Mouse (Mus musculus): Measurements from ENCODE around the gene Mcur1. TPM values are rescaled to one million over a fixed set of nuclear protein-coding genes. Genes with fewer than 3 reads are reported as not detected.
A peak's percentile ranks its signal among the peaks of the same experiment; 100 is the strongest.

Mcur1 gene
- total RNA-seq (2014; rRNA removed) (14.7 and 17.9 TPM in 2 replicates), polyA plus RNA-seq (2012; rRNA removed) (14.8 and 16.6 TPM in 2 replicates)

DNA sequence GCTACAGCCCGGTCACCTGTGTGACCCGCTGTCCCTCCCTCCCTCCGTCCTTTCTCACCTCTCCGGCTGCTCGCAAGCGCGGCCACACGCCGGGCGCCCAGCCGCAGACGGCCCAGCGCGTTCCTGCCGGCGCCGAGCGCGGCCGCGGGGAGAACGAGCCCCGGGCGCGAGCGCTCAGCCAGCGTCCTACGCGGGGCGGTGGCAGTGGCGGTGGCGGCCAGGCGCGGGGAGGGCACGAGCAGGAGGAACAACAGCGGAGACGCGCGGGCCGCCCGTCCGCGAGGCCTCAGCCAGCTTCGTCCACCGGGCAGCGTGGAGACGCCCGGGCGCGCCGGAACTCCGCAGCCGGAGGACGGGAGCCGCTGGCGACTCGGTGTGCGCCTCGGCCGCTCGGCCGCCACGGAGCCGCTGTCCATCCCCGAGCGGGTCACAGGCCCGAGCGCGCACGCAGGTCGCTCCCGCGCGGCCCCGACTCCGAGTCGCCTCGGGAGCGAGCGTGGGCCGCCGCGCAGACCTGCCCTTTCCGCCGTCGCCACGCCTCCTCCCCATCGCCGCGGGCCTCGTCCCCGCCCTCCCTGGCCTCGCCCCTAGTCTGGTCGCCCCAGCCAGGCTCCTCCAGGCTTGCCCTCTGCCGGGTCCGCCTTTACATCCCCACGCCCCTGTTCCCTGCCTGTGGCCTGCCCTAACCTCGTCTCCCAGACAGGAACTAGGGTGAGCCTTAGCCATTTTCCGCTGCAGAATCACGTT is at the start of gene Mcur1:
TSS of gene Mcur1 (minus strand) at position 481 of the 747 bp plus-strand sequence.
- DNase-seq (ENCODE audit: extremely low read depth, low read depth, low spot score) = peak; percentile 91
- peak; percentile 69 for TF ChIP-seq POLR2A (IDR thresholded peaks at IDR 0.05; ENCODE audit: extremely low read depth, insufficient read depth, low read length)
- TF ChIP-seq CTCF (IDR thresholded peaks at IDR 0.05; ENCODE audit: low read depth, low read length) = no peak
- WGBS = under 1% methylated on average over 95 of the region's 100 CpGs
- Histone ChIP-seq H3K27ac (replicated peaks; ENCODE audit: insufficient read depth, low read depth, low read length) (peak within 1 kb of the TSS; percentile 94), H3K4me1 (ENCODE audit: control insufficient read depth, insufficient read depth, low read length) (peaks cover 7% of the 10 kb centered on the region; the same call in 1 of the 2 replicates), H3K36me3 (ENCODE audit: control insufficient read depth, insufficient read depth, low read length) (no peaks in the 10 kb centered on the region), H3K4me3 (ENCODE audit: insufficient read depth, low read depth, low read length) (peak within 1 kb of the TSS; percentile 72), H3K79me2 (ENCODE audit: control insufficient read depth, insufficient read depth, low read length) (peaks cover 19% of the 10 kb centered on the region; the same call in 1 of the 2 replicates), H3K27me3 (ENCODE audit: control insufficient read depth, insufficient read depth, low read length) (no peaks in the 10 kb centered on the region), H3K9ac (ENCODE audit: low read depth, low read length) (peak within 1 kb of the TSS; percentile 93)

DNA sequence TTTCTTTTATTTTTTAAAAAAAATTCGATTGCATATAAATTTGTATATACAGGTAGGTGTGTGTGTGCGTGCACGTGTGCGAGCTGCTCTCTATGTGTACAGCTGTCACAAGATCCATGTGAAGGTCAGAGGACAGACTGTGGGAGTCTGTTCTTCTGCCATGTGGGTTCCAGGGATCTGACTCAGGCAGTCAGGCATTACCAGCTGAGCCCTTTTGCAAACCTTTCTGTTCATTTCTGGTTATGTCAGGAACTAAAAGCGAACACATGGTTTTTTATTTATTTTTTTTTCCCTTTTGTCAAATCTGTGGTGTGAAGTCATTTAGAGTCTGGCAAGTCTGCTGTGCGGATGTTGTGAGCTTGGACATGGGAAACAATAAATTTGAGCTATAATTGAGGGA is 48.9 kb upstream of the Mcur1 start:
- no peak for DNase-seq (ENCODE audit: extremely low read depth, low read depth, low spot score)
- TF ChIP-seq POLR2A (IDR thresholded peaks at IDR 0.05; ENCODE audit: extremely low read depth, insufficient read depth, low read length) (no peak), CTCF (IDR thresholded peaks at IDR 0.05; ENCODE audit: low read depth, low read length) (no peak)
- Histone ChIP-seq H3K36me3 (ENCODE audit: control insufficient read depth, insufficient read depth, low read length) (no peaks in the 10 kb centered on the region), H3K4me3 (ENCODE audit: insufficient read depth, low read depth, low read length) (no peak overlapping the region), H3K27ac (replicated peaks; ENCODE audit: insufficient read depth, low read depth, low read length) (no peak overlapping the region), H3K27me3 (ENCODE audit: control insufficient read depth, insufficient read depth, low read length) (peaks cover 6% of the 10 kb centered on the region; the same call in 1 of the 2 replicates), H3K4me1 (ENCODE audit: control insufficient read depth, insufficient read depth, low read length) (no peaks in the 10 kb centered on the region), H3K79me2 (ENCODE audit: control insufficient read depth, insufficient read depth, low read length) (no peaks in the 10 kb centered on the region), H3K9ac (ENCODE audit: low read depth, low read length) (no peak overlapping the region)
- 86% methylated on average over 6 of the region's 6 CpGs for WGBS

DNA sequence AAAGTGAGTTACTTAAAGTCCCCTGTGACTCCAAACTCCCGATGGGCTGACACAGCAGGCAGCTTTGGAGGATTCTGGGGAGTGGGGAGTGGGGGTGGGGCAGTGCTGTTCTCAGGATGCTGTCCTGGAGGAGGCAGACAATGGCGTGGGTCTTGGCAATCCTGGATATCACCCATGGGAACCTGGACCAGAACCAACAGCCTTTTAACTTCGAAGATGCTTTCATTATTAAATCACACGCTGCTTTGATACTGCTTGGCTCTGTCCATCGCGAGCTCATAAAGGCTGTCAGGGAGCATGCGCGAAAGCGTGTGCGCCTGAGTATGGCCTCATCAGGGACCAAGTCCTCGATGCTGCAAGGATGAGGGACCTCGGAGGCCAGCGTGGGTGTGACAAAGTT is 43.1 kb upstream of the Mcur1 start:
- H3K4me3 ChIP-seq (ENCODE audit: insufficient read depth, low read depth, low read length) = no peak overlapping the region
- peaks cover 7% of the 10 kb centered on the region for H3K27me3 ChIP-seq (ENCODE audit: control insufficient read depth, insufficient read depth, low read length)
- TF ChIP-seq POLR2A (IDR thresholded peaks at IDR 0.05; ENCODE audit: extremely low read depth, insufficient read depth, low read length) (no peak), CTCF (IDR thresholded peaks at IDR 0.05; ENCODE audit: low read depth, low read length) (no peak)
- no peaks in the 10 kb centered on the region for H3K4me1 ChIP-seq (ENCODE audit: control insufficient read depth, insufficient read depth, low read length)
- H3K27ac ChIP-seq (replicated peaks; ENCODE audit: insufficient read depth, low read depth, low read length) = no peak overlapping the region
- DNase-seq (ENCODE audit: extremely low read depth, low read depth, low spot score) = no peak
- 69% methylated on average over 13 of the region's 13 CpGs for WGBS
- H3K9ac ChIP-seq (ENCODE audit: low read depth, low read length) = no peak overlapping the region
- no peaks in the 10 kb centered on the region for H3K79me2 ChIP-seq (ENCODE audit: control insufficient read depth, insufficient read depth, low read length)
- no peaks in the 10 kb centered on the region for H3K36me3 ChIP-seq (ENCODE audit: control insufficient read depth, insufficient read depth, low read length)

DNA sequence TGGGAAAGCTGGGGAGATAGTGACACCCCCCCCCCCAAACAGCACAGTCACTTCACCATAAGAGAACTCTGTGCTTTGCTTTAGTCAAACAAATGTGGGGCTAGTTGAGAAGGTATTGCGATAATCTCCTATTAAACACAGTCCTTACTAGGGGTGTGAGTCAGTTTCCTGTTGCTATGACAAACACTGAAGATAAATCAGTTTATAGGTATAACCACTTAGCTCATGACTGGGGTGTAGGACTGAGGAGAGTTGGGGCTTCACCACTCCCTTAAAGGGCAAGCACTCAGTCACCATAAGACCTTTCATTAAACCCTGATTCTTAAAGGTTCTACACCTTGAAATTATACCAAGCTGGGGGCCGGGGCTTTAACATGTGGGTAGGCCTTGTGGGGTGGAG is 42.4 kb upstream of the Mcur1 start:
- H3K27me3 ChIP-seq (ENCODE audit: control insufficient read depth, insufficient read depth, low read length) = peaks cover 7% of the 10 kb centered on the region
- no peak overlapping the region for H3K4me3 ChIP-seq (ENCODE audit: insufficient read depth, low read depth, low read length)
- 86% methylated on average over 2 of the region's 2 CpGs for WGBS
- H3K79me2 ChIP-seq (ENCODE audit: control insufficient read depth, insufficient read depth, low read length) = no peaks in the 10 kb centered on the region
- no peaks in the 10 kb centered on the region for H3K4me1 ChIP-seq (ENCODE audit: control insufficient read depth, insufficient read depth, low read length)
- no peak for DNase-seq (ENCODE audit: extremely low read depth, low read depth, low spot score)
- no peak overlapping the region for H3K9ac ChIP-seq (ENCODE audit: low read depth, low read length)
- H3K36me3 ChIP-seq (ENCODE audit: control insufficient read depth, insufficient read depth, low read length) = no peaks in the 10 kb centered on the region
- TF ChIP-seq CTCF (IDR thresholded peaks at IDR 0.05; ENCODE audit: low read depth, low read length) (no peak), POLR2A (IDR thresholded peaks at IDR 0.05; ENCODE audit: extremely low read depth, insufficient read depth, low read length) (no peak)
- no peak overlapping the region for H3K27ac ChIP-seq (replicated peaks; ENCODE audit: insufficient read depth, low read depth, low read length)

DNA sequence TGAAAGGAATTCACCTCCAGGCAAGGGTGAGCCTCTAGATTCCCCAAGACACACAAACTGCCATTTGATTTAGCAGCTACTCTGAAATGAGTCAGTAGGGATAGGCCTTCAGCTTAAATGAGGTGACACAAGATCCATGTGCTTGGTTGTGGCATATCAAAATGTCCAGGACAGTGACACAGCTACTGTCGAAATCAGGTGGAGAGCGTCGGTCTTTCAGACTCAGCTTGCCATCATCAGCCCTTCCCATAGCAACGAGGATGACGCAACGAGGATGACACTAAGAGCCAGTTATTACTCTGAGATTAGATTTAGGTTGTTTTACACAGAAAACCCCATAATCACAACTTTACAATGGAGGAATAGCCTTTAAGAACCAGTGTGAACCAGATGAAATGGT is 41.0 kb upstream of the Mcur1 start:
- Histone ChIP-seq H3K79me2 (ENCODE audit: control insufficient read depth, insufficient read depth, low read length) (no peaks in the 10 kb centered on the region), H3K9ac (ENCODE audit: low read depth, low read length) (no peak overlapping the region), H3K27ac (replicated peaks; ENCODE audit: insufficient read depth, low read depth, low read length) (no peak overlapping the region), H3K36me3 (ENCODE audit: control insufficient read depth, insufficient read depth, low read length) (no peaks in the 10 kb centered on the region), H3K4me1 (ENCODE audit: control insufficient read depth, insufficient read depth, low read length) (no peaks in the 10 kb centered on the region), H3K27me3 (ENCODE audit: control insufficient read depth, insufficient read depth, low read length) (peaks cover 7% of the 10 kb centered on the region), H3K4me3 (ENCODE audit: insufficient read depth, low read depth, low read length) (no peak overlapping the region)
- no peak for DNase-seq (ENCODE audit: extremely low read depth, low read depth, low spot score)
- 87% methylated on average over 6 of the region's 6 CpGs for WGBS
- TF ChIP-seq CTCF (IDR thresholded peaks at IDR 0.05; ENCODE audit: low read depth, low read length) (no peak), POLR2A (IDR thresholded peaks at IDR 0.05; ENCODE audit: extremely low read depth, insufficient read depth, low read length) (no peak)

DNA sequence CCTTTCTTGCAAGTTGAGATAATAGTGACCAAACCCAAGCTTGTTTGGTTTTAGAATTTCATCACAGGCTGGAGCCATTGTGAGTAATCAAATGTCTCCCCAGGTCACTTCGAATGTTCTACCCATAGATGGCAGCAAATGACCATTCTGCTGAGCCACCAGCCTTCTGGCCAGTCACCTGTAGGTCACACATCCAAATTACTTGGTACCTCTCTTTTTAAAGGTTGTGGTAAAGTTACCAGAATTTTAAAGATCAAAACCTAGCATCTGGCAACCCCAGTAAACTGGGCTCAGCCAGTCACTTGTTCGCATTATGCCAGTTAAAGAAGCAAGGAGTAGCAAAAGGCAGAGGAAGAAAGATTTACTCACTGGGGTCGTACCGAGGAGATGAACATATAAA is 35.9 kb upstream of the Mcur1 start:
- no peaks in the 10 kb centered on the region for H3K36me3 ChIP-seq (ENCODE audit: control insufficient read depth, insufficient read depth, low read length)
- H3K27me3 ChIP-seq (ENCODE audit: control insufficient read depth, insufficient read depth, low read length) = peaks cover 9% of the 10 kb centered on the region; the same call in 1 of the 2 replicates
- H3K79me2 ChIP-seq (ENCODE audit: control insufficient read depth, insufficient read depth, low read length) = no peaks in the 10 kb centered on the region
- H3K4me1 ChIP-seq (ENCODE audit: control insufficient read depth, insufficient read depth, low read length) = no peaks in the 10 kb centered on the region
- 60% methylated on average over 4 of the region's 4 CpGs for WGBS
- H3K4me3 ChIP-seq (ENCODE audit: insufficient read depth, low read depth, low read length) = no peak overlapping the region
- TF ChIP-seq POLR2A (IDR thresholded peaks at IDR 0.05; ENCODE audit: extremely low read depth, insufficient read depth, low read length) (no peak), CTCF (IDR thresholded peaks at IDR 0.05; ENCODE audit: low read depth, low read length) (peak; percentile 75)
- DNase-seq (ENCODE audit: extremely low read depth, low read depth, low spot score) = peak; percentile 57
- H3K9ac ChIP-seq (ENCODE audit: low read depth, low read length) = no peak overlapping the region
- no peak overlapping the region for H3K27ac ChIP-seq (replicated peaks; ENCODE audit: insufficient read depth, low read depth, low read length)
